Mouse (Mus musculus): ENCODE results near the gene Vkorc1l1. TPM values are rescaled to one million over a fixed set of nuclear protein-coding genes. Genes with fewer than 3 reads are reported as not detected.
A peak's percentile ranks its signal among the peaks of the same experiment; 100 is the strongest.

Vkorc1l1 gene
- polyA plus RNA-seq, 1 experiment from 2014 or later, result 23.2 TPM

GRCm38 (mm10) chr5:129977768-129978167 is 36.0 kb downstream of the Vkorc1l1 start:
- no peak for ATAC-seq (ENCODE audit: insufficient number of reproducible peaks, low FRiP score)
- Histone ChIP-seq H3K4me3 (no peak overlapping the region), H3K36me3 (peaks cover 5% of the 10 kb centered on the region; the same call in 1 of the 2 replicates), H3K9me3 (replicated peaks) (no peaks in the 10 kb centered on the region), H3K4me2 (no peak overlapping the region), H3K9ac (no peak overlapping the region), H3K27me3 (replicated peaks) (no peaks in the 10 kb centered on the region), H3K27ac (ENCODE audit: poor library complexity, severe bottlenecking) (no peak overlapping the region), H3K4me1 (replicated peaks) (peaks cover 10% of the 10 kb centered on the region; the same call in 1 of the 2 replicates)
- 76% methylated on average over 4 of the region's 4 CpGs for WGBS

GRCm38 (mm10) chr5:129978608-129979007 is 36.8 kb downstream of the Vkorc1l1 start:
- peaks cover 10% of the 10 kb centered on the region; the same call in 1 of the 2 replicates for H3K4me1 ChIP-seq (replicated peaks)
- H3K36me3 ChIP-seq, result peaks cover 14% of the 10 kb centered on the region
- no peak overlapping the region for H3K27ac ChIP-seq (ENCODE audit: poor library complexity, severe bottlenecking)
- no peak overlapping the region for H3K9ac ChIP-seq
- H3K4me2 ChIP-seq, result no peak overlapping the region
- WGBS, result 39% methylated on average over 5 of the region's 5 CpGs
- no peaks in the 10 kb centered on the region for H3K27me3 ChIP-seq (replicated peaks)
- H3K4me3 ChIP-seq, result no peak overlapping the region
- no peaks in the 10 kb centered on the region for H3K9me3 ChIP-seq (replicated peaks)
- peak; percentile 76 for ATAC-seq (ENCODE audit: insufficient number of reproducible peaks, low FRiP score)

GRCm38 (mm10) chr5:129980216-129980615 is 38.4 kb downstream of the Vkorc1l1 start:
- Histone ChIP-seq H3K9ac (no peak overlapping the region), H3K36me3 (peaks cover 22% of the 10 kb centered on the region)
- 38% methylated on average over 3 of the region's 3 CpGs for WGBS

GRCm38 (mm10) chr5:129989376-129989775 is 47.6 kb downstream of the Vkorc1l1 start:
- H3K9ac ChIP-seq, result no peak overlapping the region
- H3K4me3 ChIP-seq, result no peak overlapping the region
- peaks cover 45% of the 10 kb centered on the region for H3K36me3 ChIP-seq
- H3K27me3 ChIP-seq (replicated peaks), result no peaks in the 10 kb centered on the region
- H3K9me3 ChIP-seq (replicated peaks), result no peaks in the 10 kb centered on the region
- ATAC-seq (ENCODE audit: insufficient number of reproducible peaks, low FRiP score), result no peak
- WGBS, result 83% methylated on average over 13 of the region's 13 CpGs
- H3K4me2 ChIP-seq, result no peak overlapping the region
- H3K4me1 ChIP-seq (replicated peaks), result no peaks in the 10 kb centered on the region
- H3K27ac ChIP-seq (ENCODE audit: poor library complexity, severe bottlenecking), result no peak overlapping the region

More at GRCm38 (mm10) chr5:129980216-129980615, 38.4 kb downstream of the Vkorc1l1 start:
- Histone ChIP-seq H3K4me3 (no peak overlapping the region), H3K27ac (ENCODE audit: poor library complexity, severe bottlenecking) (no peak overlapping the region), H3K4me1 (replicated peaks) (peaks cover 10% of the 10 kb centered on the region; the same call in 1 of the 2 replicates), H3K27me3 (replicated peaks) (no peaks in the 10 kb centered on the region), H3K9me3 (replicated peaks) (no peaks in the 10 kb centered on the region), H3K4me2 (no peak overlapping the region)
- no peak for ATAC-seq (ENCODE audit: insufficient number of reproducible peaks, low FRiP score)

GRCm38 (mm10) chr5:129991898-129992297 is 50.1 kb downstream of the Vkorc1l1 start:
- 87% methylated on average over 5 of the region's 5 CpGs for WGBS
- no peaks in the 10 kb centered on the region for H3K4me1 ChIP-seq (replicated peaks)
- H3K4me3 ChIP-seq, result no peak overlapping the region
- H3K27me3 ChIP-seq (replicated peaks), result no peaks in the 10 kb centered on the region
- H3K4me2 ChIP-seq, result no peak overlapping the region
- H3K36me3 ChIP-seq, result peaks cover 47% of the 10 kb centered on the region
- H3K9ac ChIP-seq, result no peak overlapping the region
- ATAC-seq (ENCODE audit: insufficient number of reproducible peaks, low FRiP score), result no peak
- H3K9me3 ChIP-seq (replicated peaks), result no peaks in the 10 kb centered on the region
- H3K27ac ChIP-seq (ENCODE audit: poor library complexity, severe bottlenecking), result no peak overlapping the region

GRCm38 (mm10) chr5:129993374-129993773 is 51.6 kb downstream of the Vkorc1l1 start:
- Histone ChIP-seq H3K36me3 (peaks cover 42% of the 10 kb centered on the region), H3K9me3 (replicated peaks) (no peaks in the 10 kb centered on the region), H3K4me2 (no peak overlapping the region), H3K27me3 (replicated peaks) (no peaks in the 10 kb centered on the region), H3K4me1 (replicated peaks) (no peaks in the 10 kb centered on the region), H3K27ac (ENCODE audit: poor library complexity, severe bottlenecking) (no peak overlapping the region), H3K4me3 (no peak overlapping the region), H3K9ac (no peak overlapping the region)
- 87% methylated on average over 14 of the region's 14 CpGs for WGBS
- no peak for ATAC-seq (ENCODE audit: insufficient number of reproducible peaks, low FRiP score)

GRCm38 (mm10) chr5:129994989-129995388 is 53.2 kb downstream of the Vkorc1l1 start:
- H3K4me1 ChIP-seq (replicated peaks), result no peaks in the 10 kb centered on the region
- no peak overlapping the region for H3K4me3 ChIP-seq
- no peak overlapping the region for H3K4me2 ChIP-seq
- H3K9me3 ChIP-seq (replicated peaks), result no peaks in the 10 kb centered on the region
- no peak for ATAC-seq (ENCODE audit: insufficient number of reproducible peaks, low FRiP score)
- peaks cover 27% of the 10 kb centered on the region for H3K36me3 ChIP-seq
- no peak overlapping the region for H3K9ac ChIP-seq
- no peaks in the 10 kb centered on the region for H3K27me3 ChIP-seq (replicated peaks)
- no peak overlapping the region for H3K27ac ChIP-seq (ENCODE audit: poor library complexity, severe bottlenecking)
- WGBS, result 91% methylated on average over 7 of the region's 7 CpGs

GRCm38 (mm10) chr5:129997700-129998099 is 55.9 kb downstream of the Vkorc1l1 start:
- Histone ChIP-seq H3K4me3 (no peak overlapping the region), H3K9ac (no peak overlapping the region), H3K36me3 (peaks cover 23% of the 10 kb centered on the region), H3K27ac (ENCODE audit: poor library complexity, severe bottlenecking) (no peak overlapping the region), H3K4me1 (replicated peaks) (peaks cover 11% of the 10 kb centered on the region), H3K27me3 (replicated peaks) (no peaks in the 10 kb centered on the region), H3K4me2 (no peak overlapping the region), H3K9me3 (replicated peaks) (no peaks in the 10 kb centered on the region)
- WGBS, result 74% methylated on average over 19 of the region's 19 CpGs
- no peak for ATAC-seq (ENCODE audit: insufficient number of reproducible peaks, low FRiP score)

GRCm38 (mm10) chr5:129999097-129999496 is 57.3 kb downstream of the Vkorc1l1 start:
- H3K4me3 ChIP-seq, result no peak overlapping the region
- no peak overlapping the region for H3K4me2 ChIP-seq
- ATAC-seq (ENCODE audit: insufficient number of reproducible peaks, low FRiP score), result no peak
- H3K27me3 ChIP-seq (replicated peaks), result no peaks in the 10 kb centered on the region
- peaks cover 15% of the 10 kb centered on the region for H3K4me1 ChIP-seq (replicated peaks)
- peaks cover 18% of the 10 kb centered on the region for H3K36me3 ChIP-seq
- no peak overlapping the region for H3K9ac ChIP-seq
- H3K27ac ChIP-seq (ENCODE audit: poor library complexity, severe bottlenecking), result no peak overlapping the region
- no peaks in the 10 kb centered on the region for H3K9me3 ChIP-seq (replicated peaks)
- 27% methylated on average over 4 of the region's 4 CpGs for WGBS

GRCm38 (mm10) chr5:130000735-130001134 is 59.0 kb downstream of the Vkorc1l1 start:
- no peak overlapping the region for H3K4me3 ChIP-seq
- peaks cover 15% of the 10 kb centered on the region for H3K4me1 ChIP-seq (replicated peaks)
- H3K36me3 ChIP-seq, result peaks cover 13% of the 10 kb centered on the region
- H3K4me2 ChIP-seq, result no peak overlapping the region
- 90% methylated on average over 12 of the region's 12 CpGs for WGBS
- H3K27ac ChIP-seq (ENCODE audit: poor library complexity, severe bottlenecking), result no peak overlapping the region
- no peak overlapping the region for H3K9ac ChIP-seq
- H3K27me3 ChIP-seq (replicated peaks), result no peaks in the 10 kb centered on the region
- 0 out of 2 replicates have a peak, but pooled peaks cover 5% of the 10 kb centered on the region for H3K9me3 ChIP-seq (replicated peaks)
- ATAC-seq (ENCODE audit: insufficient number of reproducible peaks, low FRiP score), result no peak

- 66% methylated on average over 5 of the region's 5 CpGs for WGBS
- Histone ChIP-seq H3K27me3 (replicated peaks) (no peaks in the 10 kb centered on the region), H3K4me2 (peak overlapping the region; percentile 81), H3K4me3 (peak overlapping the region; percentile 66), H3K9me3 (replicated peaks) (0 out of 2 replicates have a peak, but pooled peaks cover 5% of the 10 kb centered on the region), H3K9ac (peak overlapping the region; percentile 77), H3K36me3 (peaks cover 10% of the 10 kb centered on the region), H3K4me1 (replicated peaks) (peaks cover 15% of the 10 kb centered on the region), H3K27ac (ENCODE audit: poor library complexity, severe bottlenecking) (no peak overlapping the region)
- no peak for ATAC-seq (ENCODE audit: insufficient number of reproducible peaks, low FRiP score)
Measured at GRCm38 (mm10) chr5:130001356-130001987, 59.7 kb downstream of the Vkorc1l1 start.
